Mouse (Mus musculus) MEL (cell line): ENCODE data around the gene Tnfsf12. TPM values are rescaled to one million over a fixed set of nuclear protein-coding genes. Genes with fewer than 3 reads are reported as not detected.

Experiments used
- DNase-seq: peaks from one replicate; pipeline ENCODE4 v3.0.0; 2011; ENCODE audit warnings: low read depth, low spot score
- H3K27ac ChIP-seq: 2 replicates; pipeline ENCODE4 v1.5.1; 2012; ENCODE audit warnings: low read depth, mild to moderate bottlenecking, control low read depth, low read length, moderate library complexity; ENCODE audit not compliant: control insufficient read depth
- H3K27me3 ChIP-seq, 2 experiments: fragments of 150-350 bp in 1 of 2; sonication (generic) in 1 of 2; 2 replicates each; pipeline ENCODE4 v1.6.1; 2012; ENCODE audit warnings: low read length in 2 of 2, mild to moderate bottlenecking in 2 of 2, improper control_type of control experiment in 1 of 2, moderate library complexity in 1 of 2; ENCODE audit not compliant: insufficient read depth in 2 of 2, control insufficient read depth in 1 of 2
- H3K36me3 ChIP-seq, 2 experiments: 2 replicates each; pipeline ENCODE4 v1.6.1; 2012 to 2014; ENCODE audit warnings: low read length in 2 of 2, improper control_type of control experiment in 1 of 2, inconsistent platforms in 1 of 2, mild to moderate bottlenecking in 1 of 2; ENCODE audit not compliant: insufficient read depth in 2 of 2, control insufficient read depth in 1 of 2
- H3K4me1 ChIP-seq, 2 experiments: fragments of 150-350 bp in 1 of 2; sonication (generic) in 1 of 2; 2 replicates each; pipeline ENCODE4 v1.6.1; 2012; ENCODE audit warnings: low read length in 2 of 2, improper control_type of control experiment in 1 of 2, mild to moderate bottlenecking in 1 of 2; ENCODE audit not compliant: insufficient read depth in 2 of 2, control insufficient read depth in 1 of 2
- H3K4me3 ChIP-seq, 2 experiments: fragments of 150-350 bp in 1 of 2; sonication (generic) in 1 of 2; 2 replicates each; pipeline ENCODE4 v1.5.1; 2012; ENCODE audit warnings: low read depth in 2 of 2, low read length in 2 of 2, mild to moderate bottlenecking in 2 of 2, moderate library complexity in 2 of 2, control low read depth in 1 of 2, improper control_type of control experiment in 1 of 2; ENCODE audit not compliant: control insufficient read depth in 1 of 2, insufficient read depth in 1 of 2
- H3K79me2 ChIP-seq: 2 replicates; pipeline ENCODE4 v1.6.1; 2012; ENCODE audit warnings: mild to moderate bottlenecking, low read length, moderate library complexity; ENCODE audit not compliant: control insufficient read depth, poor library complexity, insufficient read depth
- H3K9ac ChIP-seq: 2 replicates; pipeline ENCODE4 v1.6.1; 2012; ENCODE audit warnings: low read depth, mild to moderate bottlenecking, control low read depth, low read length, moderate library complexity; ENCODE audit not compliant: control insufficient read depth, poor library complexity, severe bottlenecking
- H3K9me3 ChIP-seq: fragments of 150-350 bp; sonication (generic); replicated peaks from 2 replicates; pipeline ENCODE4 v1.6.1; 2012; ENCODE audit warnings: mild to moderate bottlenecking, low read length, improper control_type of control experiment, moderate library complexity; ENCODE audit not compliant: insufficient read depth
- BHLHE40 ChIP-seq: IDR thresholded peaks from 2 replicates; pipeline ENCODE4 v1.6.1; 2012; ENCODE audit warnings: low read depth, mild to moderate bottlenecking, inconsistent platforms, low read length, improper control_type of control experiment, borderline replicate concordance
- E2F4 ChIP-seq: IDR thresholded peaks from 2 replicates; pipeline ENCODE4 v1.6.1; 2011; ENCODE audit warnings: low read depth, low read length, improper control_type of control experiment, borderline replicate concordance
- EP300 ChIP-seq, 2 experiments: IDR thresholded peaks; 2 replicates each; pipeline ENCODE4 v1.6.1; 2011; ENCODE audit warnings: improper control_type of control experiment in 2 of 2, low read length in 2 of 2, low read depth in 1 of 2, mild to moderate bottlenecking in 1 of 2
- JUND ChIP-seq: IDR thresholded peaks from 2 replicates; pipeline ENCODE4 v1.6.1; 2011; ENCODE audit warnings: low read depth, mild to moderate bottlenecking, improper control_type of control experiment, low read length
- KAT2A ChIP-seq: conservative IDR thresholded peaks from 2 replicates; pipeline ENCODE4 v1.6.1; 2012; ENCODE audit warnings: low read depth, low read length, improper control_type of control experiment, inconsistent platforms
- MYB ChIP-seq: IDR thresholded peaks from 2 replicates; pipeline ENCODE4 v1.6.1; 2011; ENCODE audit warnings: mild to moderate bottlenecking, low read depth, low read length, improper control_type of control experiment
- MYC ChIP-seq: IDR thresholded peaks from 2 replicates; pipeline ENCODE4 v1.6.1; 2011; ENCODE audit warnings: low read depth, mild to moderate bottlenecking, low read length, improper control_type of control experiment, moderate library complexity
- NRF1 ChIP-seq: IDR thresholded peaks from 2 replicates; pipeline ENCODE4 v1.6.1; 2014; ENCODE audit warnings: low read depth, mild to moderate bottlenecking, inconsistent platforms, low read length, improper control_type of control experiment, moderate library complexity; ENCODE audit not compliant: poor library complexity, insufficient read depth, severe bottlenecking
- POLR2AphosphoS2 ChIP-seq: IDR thresholded peaks from 2 replicates; pipeline ENCODE4 v1.6.1; 2011; ENCODE audit warnings: low read length, improper control_type of control experiment
- RCOR1 ChIP-seq: IDR thresholded peaks from 2 replicates; pipeline ENCODE4 v1.6.1; 2012; ENCODE audit warnings: low read depth, mild to moderate bottlenecking, inconsistent platforms, low read length, improper control_type of control experiment
- SIN3A ChIP-seq: IDR thresholded peaks from 2 replicates; pipeline ENCODE4 v1.6.1; 2012; ENCODE audit warnings: low read length, improper control_type of control experiment, inconsistent platforms
- SMC3 ChIP-seq: IDR thresholded peaks from 2 replicates; pipeline ENCODE4 v1.6.1; 2011; ENCODE audit warnings: low read depth, low read length, improper control_type of control experiment
- TAL1 ChIP-seq: IDR thresholded peaks from 2 replicates; pipeline ENCODE4 v1.6.1; 2012; ENCODE audit warnings: mild to moderate bottlenecking, inconsistent platforms, low read length, moderate library complexity, mixed read lengths
- TCF12 ChIP-seq: IDR thresholded peaks from 2 replicates; pipeline ENCODE4 v1.6.1; 2014; ENCODE audit warnings: low read depth, mild to moderate bottlenecking, inconsistent platforms, low read length, improper control_type of control experiment, moderate library complexity
- USF1 ChIP-seq: IDR thresholded peaks from 2 replicates; pipeline ENCODE4 v1.6.1; 2014; ENCODE audit warnings: low read depth, mild to moderate bottlenecking, inconsistent platforms, low read length, improper control_type of control experiment, moderate library complexity
- ZKSCAN1 ChIP-seq: IDR thresholded peaks from 2 replicates; pipeline ENCODE4 v1.6.1; 2012; ENCODE audit warnings: low read depth, mild to moderate bottlenecking, inconsistent platforms, low read length, improper control_type of control experiment, moderate library complexity
- ZMIZ1 ChIP-seq: IDR thresholded peaks from 2 replicates; pipeline ENCODE4 v1.6.1; 2012; ENCODE audit warnings: low read depth, mild to moderate bottlenecking, inconsistent platforms, low read length, improper control_type of control experiment, moderate library complexity
- polyA plus RNA-seq, 2 experiments: library from polyadenylated mRNA; stranded (reverse) in 1 of 2; unstranded in 1 of 2; fragments of >175 nt in 1 of 2; fragments of >200 nt in 1 of 2; gene quantifications; 2 replicates each; pipeline versions ENCODE4 v1.2.1 to v1.2.4; 2012; ENCODE audit warnings: low replicate concordance in 2 of 2, low read depth in 1 of 2; ENCODE audit not compliant: insufficient read length in 2 of 2, insufficient read depth in 1 of 2, missing spikeins in 1 of 2
- total RNA-seq: library from RNA; depleted of rRNA; stranded (reverse); fragments of 300-350 nt; gene quantifications from 2 replicates; pipeline ENCODE4 v1.2.3, GENCODE M21; 2012

Gene Tnfsf12
- total and polyA plus RNA-seq, 3 experiments = 0.10 TPM; not detected in 2

- TF ChIP-seq SMC3 (peak; percentile 80), TCF12 (0 out of 2 replicates have a peak, but pooled peaks have one; percentile 10), NRF1 (no peak)
These were observed 38.8 kb downstream of the Tnfsf12 start (continued) for GRCm38 (mm10) chr11:69656617-69657461.

GRCm38 (mm10) chr11:69656065-69656455 is 39.6 kb downstream of the Tnfsf12 start:
- Histone ChIP-seq H3K9me3 (no peaks in the 10 kb centered on the region), H3K4me1 (peaks cover 0 to 4% of the 10 kb centered on the region in 2 experiments; a peak in 3 of 4 replicates), H3K27me3 (no peaks in the 10 kb centered on the region), H3K79me2 (no peaks in the 10 kb centered on the region), H3K27ac (no peak overlapping the region), H3K4me3 (no peak overlapping the region), H3K9ac (no peak overlapping the region), H3K36me3 (peaks cover 8 to 9% of the 10 kb centered on the region in 2 experiments)
- TF ChIP-seq KAT2A (no peak), MYB (no peak), BHLHE40 (no peak), JUND (no peak), MYC (no peak), ZMIZ1 (no peak), POLR2AphosphoS2 (no peak), USF1 (no peak), SMC3 (no peak), E2F4 (no peak), ZKSCAN1 (no peak), EP300 (IDR thresholded peaks at IDR 0.05; ENCODE audit: low read depth in 1 of 2, low read length in 2 of 2) (no peak), TAL1 (no peak), RCOR1 (no peak), SIN3A (no peak)
- DNase-seq = no peak
